16 mouse cellular contexts compared by ENCODE assay signal in the genomic region with DNA sequence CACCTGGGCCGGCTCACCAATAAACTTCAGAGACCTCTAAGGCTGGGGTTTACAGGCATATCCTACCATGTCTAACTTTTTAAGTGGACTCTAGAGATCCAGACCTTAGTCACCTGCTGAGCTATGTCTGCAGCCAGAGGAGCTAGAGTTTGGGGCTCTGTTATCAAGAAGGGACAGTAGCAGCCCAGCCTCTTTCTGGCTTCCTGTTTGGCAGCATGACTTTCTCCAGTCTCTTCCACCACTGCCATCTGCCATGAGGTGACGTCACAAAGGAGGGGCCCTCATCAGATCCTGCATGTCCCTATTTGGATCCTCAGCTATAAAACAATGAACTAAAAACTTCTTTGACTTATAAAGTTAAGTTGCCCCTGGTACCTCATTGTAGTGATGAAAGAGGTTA.
"Had no signal": no experiment of that assay in that cellular context is flagged by ENCODE, and none has a peak within 500 bp of the region (broad histone marks: within the 10 kb centered on the region; RNA-seq: fewer than 3 reads in every experiment).

No protein-coding gene starts in this region.

- H3K36me3 ChIP-seq: neural tube, embryonic 12.5 days; neural tube, embryonic 13.5 days; neural tube, embryonic 15.5 days; stomach, embryonic 15.5 days had no signal

- H3K27me3 ChIP-seq: neural tube, embryonic 12.5 days; neural tube, embryonic 13.5 days; neural tube, embryonic 15.5 days; stomach, embryonic 15.5 days had no signal

- H3K27ac ChIP-seq: neural tube, embryonic 12.5 days; neural tube, embryonic 13.5 days; neural tube, embryonic 15.5 days; stomach, embryonic 15.5 days; stomach, postnatal 0 days had no signal

- H3K4me3 ChIP-seq: neural tube, embryonic 12.5 days; neural tube, embryonic 13.5 days; neural tube, embryonic 15.5 days; stomach, embryonic 15.5 days had no signal

- DNase-seq: retina, postnatal 1 day; right cerebral cortex, adult 18-20 months; right cerebral cortex, postnatal 14 days; right cerebral cortex, postnatal 25 days; right cerebral cortex, postnatal 4 days; spleen, adult 18-20 months; thymus, adult 18-20 months; thymus, adult 2 months; thymus, postnatal 25 days; thymus, postnatal 36 days; thymus, postnatal 4 days had no signal

- H3K9me3 ChIP-seq: neural tube, embryonic 12.5 days; neural tube, embryonic 13.5 days; neural tube, embryonic 15.5 days; stomach, embryonic 15.5 days had no signal
